Mouse (Mus musculus): Measurements from ENCODE around the gene Ppp5c.

GRCm38 (mm10) chr7:17065620-17066019 is 37.9 kb upstream of the Ppp5c start:
- no peak for TF ChIP-seq POLR2A (IDR thresholded peaks at IDR 0.05; ENCODE audit: low read depth, low read length)
- no peak for TF ChIP-seq CTCF (IDR thresholded peaks at IDR 0.05; ENCODE audit: borderline replicate concordance, insufficient read depth, low read length)
